Mouse (Mus musculus) ES-E14 (cell line): ENCODE data around the gene Ipo9. TPM values are rescaled to one million over a fixed set of nuclear protein-coding genes. Genes with fewer than 3 reads are reported as not detected.

Source experiments
- DNase-seq: peaks from one replicate; pipeline ENCODE4 v3.0.0-alpha.2; 2013; ENCODE audit warnings: low read depth, low spot score
- H3K27ac ChIP-seq: 2 replicates; pipeline ENCODE4 v1.5.1; 2012; ENCODE audit warnings: low read depth, mild to moderate bottlenecking, low read length, moderate library complexity, mixed read lengths; ENCODE audit not compliant: poor library complexity, insufficient read depth, severe bottlenecking
- H3K36me3 ChIP-seq: 2 replicates; pipeline ENCODE4 v1.6.1; 2012; ENCODE audit warnings: mild to moderate bottlenecking, low read length, moderate library complexity, mixed read lengths; ENCODE audit not compliant: control insufficient read depth, poor library complexity, insufficient read depth, severe bottlenecking
- H3K4me1 ChIP-seq, 2 experiments: fragments of 150-350 bp in 1 of 2; sonication (generic) in 1 of 2; 2 replicates each; pipeline ENCODE4 v1.6.1; 2012; ENCODE audit warnings: low read length in 2 of 2, mild to moderate bottlenecking in 1 of 2, mixed read lengths in 1 of 2; ENCODE audit not compliant: control insufficient read depth in 2 of 2, insufficient read depth in 2 of 2, poor library complexity in 1 of 2
- H3K4me3 ChIP-seq, 2 experiments: fragments of 150-350 bp in 1 of 2; sonication (generic) in 1 of 2; 2 replicates each; pipeline ENCODE4 v1.5.1; 2012; ENCODE audit warnings: low read length in 2 of 2, low read depth in 1 of 2, mild to moderate bottlenecking in 1 of 2, mixed read lengths in 1 of 2; ENCODE audit not compliant: insufficient read depth in 1 of 2, poor library complexity in 1 of 2, severe bottlenecking in 1 of 2
- H3K9ac ChIP-seq: 2 replicates; pipeline ENCODE4 v1.6.1; 2012; ENCODE audit warnings: low read depth, mild to moderate bottlenecking, low read length, mixed read lengths; ENCODE audit not compliant: poor library complexity, insufficient read depth, severe bottlenecking
- H3K9me3 ChIP-seq: fragments of 150-350 bp; sonication (generic); 2 replicates; pipeline ENCODE4 v1.6.1; 2012; ENCODE audit warnings: low read depth, mild to moderate bottlenecking, low read length; ENCODE audit not compliant: control insufficient read depth, insufficient read depth
- CHD2 ChIP-seq: IDR thresholded peaks from 2 replicates; pipeline ENCODE4 v1.6.1; 2014; ENCODE audit warnings: mild to moderate bottlenecking, low read depth, low read length, inconsistent platforms
- HCFC1 ChIP-seq: IDR thresholded peaks from 2 replicates; pipeline ENCODE4 v1.6.1; 2012; ENCODE audit warnings: low read length, inconsistent platforms, borderline replicate concordance; ENCODE audit not compliant: insufficient read depth
- MAFK ChIP-seq: IDR thresholded peaks from 2 replicates; pipeline ENCODE4 v1.6.1; 2014; ENCODE audit warnings: mild to moderate bottlenecking, low read depth, low read length, inconsistent platforms; ENCODE audit not compliant: insufficient read depth
- ZC3H11A ChIP-seq: IDR thresholded peaks from 2 replicates; pipeline ENCODE4 v1.6.1; 2012; ENCODE audit warnings: low read depth, mild to moderate bottlenecking, inconsistent platforms, low read length, borderline replicate concordance
- ZNF384 ChIP-seq: IDR thresholded peaks from 2 replicates; pipeline ENCODE4 v1.6.1; 2012; ENCODE audit warnings: low read depth, low read length, inconsistent platforms
- in situ Hi-C, 2 experiments: fragments of 600-800 bp; cut with MboI; formaldehyde crosslinking; loops; one replicate each; pipeline ENCODE4 v1.15.1; 2025; ENCODE audit warnings: low sequenced_read_pairs in 2 of 2, inconsistent platforms in 1 of 2; ENCODE audit not compliant: unreplicated experiment in 2 of 2
- total RNA-seq: library from RNA; depleted of rRNA; stranded (reverse); fragments of 300-350 nt; gene quantifications from 2 replicates; pipeline ENCODE4 v1.2.3, GENCODE M21; 2012

The Ipo9 gene
- total RNA-seq, 1 experiment: 71.1 TPM

- in situ Hi-C loops: loop anchor here in 1 of 2 experiments (25.0 kb wide), 1 partner anchor 211 kb away; the partner anchor contains the start of gene Gpr37l1
- no peak for TF ChIP-seq MAFK
- no peak for TF ChIP-seq CHD2
- TF ChIP-seq HCFC1: no peak
- no peak for TF ChIP-seq ZC3H11A
- TF ChIP-seq ZNF384: no peak
- H3K36me3 ChIP-seq: no peaks in the 10 kb centered on the region
- DNase-seq: no peak
- no peak overlapping the region for H3K9ac ChIP-seq
- H3K4me3 ChIP-seq: no peak overlapping the region
- H3K9me3 ChIP-seq: no peaks in the 10 kb centered on the region
- no peak overlapping the region for H3K27ac ChIP-seq
- H3K4me1 ChIP-seq: peaks cover 4 to 19% of the 10 kb centered on the region in 2 experiments; a peak in 3 of 4 replicates
Observed at GRCm38 (mm10) chr1:135373171-135373677, 57.1 kb downstream of the Ipo9 start.

- H3K36me3 ChIP-seq: no peaks in the 10 kb centered on the region
- no peak overlapping the region for H3K27ac ChIP-seq
- peaks cover 11 to 23% of the 10 kb centered on the region in 2 experiments; a peak in 3 of 4 replicates for H3K4me1 ChIP-seq
- no peak overlapping the region for H3K4me3 ChIP-seq
- peak overlapping the region; percentile 64; the same call in 1 of the 2 replicates for H3K9ac ChIP-seq
- H3K9me3 ChIP-seq: no peaks in the 10 kb centered on the region
- in situ Hi-C loops: loop anchor here in 1 of 2 experiments (25.0 kb wide), 1 partner anchor 207 kb away; the partner anchor contains the start of gene Gpr37l1
- TF ChIP-seq MAFK (no peak), CHD2 (no peak), HCFC1 (no peak), ZNF384 (no peak)
- no peak for DNase-seq
Observed at GRCm38 (mm10) chr1:135369415-135369814, 60.9 kb downstream of the Ipo9 start.

GRCm38 (mm10) chr1:135368982-135369381 lies 61.3 kb downstream of the Ipo9 start:
- peak overlapping the region; percentile 64; the same call in 1 of the 2 replicates for H3K9ac ChIP-seq
- TF ChIP-seq MAFK (no peak), ZNF384 (no peak), ZC3H11A (no peak), CHD2 (no peak), HCFC1 (no peak)
- peaks cover 11 to 19% of the 10 kb centered on the region in 2 experiments; a peak in 3 of 4 replicates for H3K4me1 ChIP-seq
- no peak for DNase-seq
- H3K4me3 ChIP-seq: peak overlapping the region; percentile 50 to 60
- in situ Hi-C loops: loop anchor here in 1 of 2 experiments (25.0 kb wide), 1 partner anchor 207 kb away; the partner anchor contains the start of gene Gpr37l1
- no peaks in the 10 kb centered on the region for H3K9me3 ChIP-seq
- H3K36me3 ChIP-seq: no peaks in the 10 kb centered on the region
- peak overlapping the region; percentile 71; the same call in 1 of the 2 replicates for H3K27ac ChIP-seq

- peak; percentile 97 for DNase-seq
- H3K4me3 ChIP-seq: peak overlapping the region; percentile 54 to 60
- H3K4me1 ChIP-seq: peaks cover 11 to 19% of the 10 kb centered on the region in 2 experiments; a peak in 2 of 4 replicates
- peak overlapping the region; percentile 63; the same call in 1 of the 2 replicates for H3K9ac ChIP-seq
- in situ Hi-C loops: loop anchor here in 1 of 2 experiments (25.0 kb wide), 1 partner anchor 206 kb away; the partner anchor contains the start of gene Gpr37l1
- no peaks in the 10 kb centered on the region for H3K9me3 ChIP-seq
- no peak; the same call in 1 of the 2 replicates for TF ChIP-seq MAFK
- TF ChIP-seq ZC3H11A: peak; percentile 70; the same call in 1 of the 2 replicates
- TF ChIP-seq ZNF384: no peak
- TF ChIP-seq CHD2: peak; percentile 63; the same call in 1 of the 2 replicates
- peak; percentile 58; the same call in 1 of the 2 replicates for TF ChIP-seq HCFC1
- peak overlapping the region; percentile 71; the same call in 1 of the 2 replicates for H3K27ac ChIP-seq
- no peaks in the 10 kb centered on the region for H3K36me3 ChIP-seq
Observed at GRCm38 (mm10) chr1:135368245-135368644, 62.1 kb downstream of the Ipo9 start.
